Mouse (Mus musculus) c-Kit-negative CD71-positive TER-119-positive erythroid progenitor cells, embryonic 14.5 days (primary cell): Measurements from ENCODE around the gene Rad51b.

Source experiments
- DNase-seq: peaks from one replicate; pipeline ENCODE4 v3.0.0-alpha.2; 2013; ENCODE audit warnings: low read depth, low spot score

Rad51b gene

GRCm38 (mm10) chr12:79860248-79860555 is 563.1 kb downstream of the Rad51b start:
- no peak for DNase-seq
